8 mouse cellular contexts compared by ENCODE assay signal in the genomic region with DNA sequence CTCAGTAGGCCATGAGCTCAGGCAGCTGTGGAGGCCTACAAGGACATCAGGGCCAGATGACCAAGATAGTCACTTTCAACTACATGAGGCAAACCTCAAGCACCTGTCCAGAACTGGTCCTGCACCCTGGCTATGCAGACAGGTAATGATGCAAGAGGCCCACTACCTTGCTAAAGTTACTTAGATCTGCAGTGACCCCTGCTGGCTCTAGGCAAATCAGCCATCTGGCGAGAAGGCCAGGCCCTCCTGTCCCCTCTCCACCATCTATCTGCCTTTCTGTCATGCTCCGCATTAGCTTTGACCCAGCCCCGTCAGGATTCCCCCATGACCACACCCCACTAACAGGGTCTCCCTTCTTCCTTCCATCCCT. TPM values are rescaled to one million over a fixed set of nuclear protein-coding genes. Genes with fewer than 3 reads are reported as not detected.
DNase-seq lines count a peak whose midpoint lies in the region; ATAC-seq lines count a peak whose summit lies in the region.

No protein-coding gene starts in this region.

- H3K27me3 ChIP-seq in heart, embryonic 12.5 days (replicated peaks), result no peaks in the 10 kb centered on the region
- H3K27me3 ChIP-seq in intestine, embryonic 15.5 days (replicated peaks), result no peaks in the 10 kb centered on the region
- no peaks in the 10 kb centered on the region for H3K27me3 ChIP-seq in midbrain, embryonic 10.5 days (ENCODE audit: low read depth, poor library complexity, severe bottlenecking)

- no peak overlapping the region for H3K27ac ChIP-seq in heart, embryonic 12.5 days (ENCODE audit: poor library complexity, severe bottlenecking)
- H3K27ac ChIP-seq in intestine, embryonic 15.5 days, result no peak overlapping the region
- H3K27ac ChIP-seq in midbrain, embryonic 10.5 days (replicated peaks), result no peak overlapping the region

- no peak overlapping the region for H3K4me2 ChIP-seq in heart, embryonic 12.5 days
- no peak overlapping the region for H3K4me2 ChIP-seq in intestine, embryonic 15.5 days (replicated peaks)

- H3K4me1 ChIP-seq in heart, embryonic 12.5 days (replicated peaks), result peaks cover 13% of the 10 kb centered on the region
- H3K4me1 ChIP-seq in intestine, embryonic 15.5 days (replicated peaks), result peaks cover 27% of the 10 kb centered on the region
- H3K4me1 ChIP-seq in midbrain, embryonic 10.5 days, result peaks cover 5% of the 10 kb centered on the region; the same call in 1 of the 2 replicates

- no peaks in the 10 kb centered on the region for H3K9me3 ChIP-seq in heart, embryonic 12.5 days (replicated peaks)
- H3K9me3 ChIP-seq in intestine, embryonic 15.5 days, result no peaks in the 10 kb centered on the region
- peaks cover 2% of the 10 kb centered on the region; the same call in 1 of the 2 replicates for H3K9me3 ChIP-seq in midbrain, embryonic 10.5 days (replicated peaks)

- no peak overlapping the region for H3K4me3 ChIP-seq in heart, embryonic 12.5 days
- H3K4me3 ChIP-seq in intestine, embryonic 15.5 days (replicated peaks), result no peak overlapping the region
- H3K4me3 ChIP-seq in midbrain, embryonic 10.5 days, result no peak overlapping the region

- peak; percentile 34; the same call in 1 of the 2 replicates for ATAC-seq in heart, embryonic 12.5 days (ENCODE audit: insufficient number of reproducible peaks, low FRiP score)
- peak; percentile 32; the same call in 1 of the 2 replicates for ATAC-seq in intestine, embryonic 15.5 days

- no peak for DNase-seq in heart, adult 9 months (ENCODE audit: low spot score in 2 of 2)
- peak; percentile 64 for DNase-seq in ZHBTc4 (ENCODE audit: low read depth, low spot score)
- DNase-seq in lung, postnatal 10 days, result peak; percentile 78
- peak; percentile 61 for DNase-seq in testis, postnatal 10 days (ENCODE audit: low spot score)
- no peak for DNase-seq in layer of hippocampus, adult 8-10 months (ENCODE audit: low spot score in 2 of 2)
- DNase-seq in midbrain, embryonic 10.5 days (ENCODE audit: low spot score), result no peak

- H3K36me3 ChIP-seq in heart, embryonic 12.5 days, result no peaks in the 10 kb centered on the region
- H3K36me3 ChIP-seq in intestine, embryonic 15.5 days, result no peaks in the 10 kb centered on the region
- H3K36me3 ChIP-seq in midbrain, embryonic 10.5 days, result no peaks in the 10 kb centered on the region

- 37% methylated on average over 3 of the region's 3 CpGs for WGBS in heart, embryonic 12.5 days
- 61% methylated on average over 3 of the region's 3 CpGs for WGBS in intestine, embryonic 15.5 days
- WGBS in midbrain, embryonic 10.5 days, result 58% methylated on average over 3 of the region's 3 CpGs

- no peak overlapping the region for H3K9ac ChIP-seq in heart, embryonic 12.5 days
- H3K9ac ChIP-seq in intestine, embryonic 15.5 days, result no peak overlapping the region

RNA-seq across cellular contexts. Expression of a gene that starts 35.7 kb away (rescaled TPM):
- polyA plus RNA-seq in heart, embryonic 12.5 days (2016; fragmentation: Nextera tagmentation; extraction: Ambion mirVana), result 121 and 125 TPM in 2 replicates
- polyA plus RNA-seq in intestine, embryonic 15.5 days (2015; fragmentation: Nextera tagmentation; extraction: Ambion mirVana), result 153 and 158 TPM in 2 replicates
- 10 to 100 TPM; 87.2 to 94.3 (median 90.5) TPM for total RNA-seq in layer of hippocampus, adult 8-10 months (2022)
- 143 and 156 TPM in 2 replicates for polyA plus RNA-seq in midbrain, embryonic 10.5 days (2016; fragmentation: Nextera tagmentation; extraction: Ambion mirVana)

RNA-seq across cellular contexts. Expression of a gene that starts 42.9 kb away (rescaled TPM):
- polyA plus RNA-seq in heart, embryonic 12.5 days (2016; fragmentation: Nextera tagmentation; extraction: Ambion mirVana), result 6.5 and 6.9 TPM in 2 replicates
- polyA plus RNA-seq in intestine, embryonic 15.5 days (2015; fragmentation: Nextera tagmentation; extraction: Ambion mirVana), result 3.6 and 4.7 TPM in 2 replicates
- 100 to 1,000 TPM in 1 of 4 experiments, 10 to 100 TPM in 3; 63.6 to 104 (median 78.2) TPM for total RNA-seq in layer of hippocampus, adult 8-10 months (2022)
- polyA plus RNA-seq in midbrain, embryonic 10.5 days (2016; fragmentation: Nextera tagmentation; extraction: Ambion mirVana), result 2.1 and 2.3 TPM in 2 replicates

Comparison
In these comparisons a context has a peak if more than half of its experiments do, and no peak if none do; other contexts are left out.
1. DNase-seq: peak in ZHBTc4 (single experiment), lung, postnatal 10 days (single experiment) and testis, postnatal 10 days (single experiment); none in heart, adult 9 months (0 of 2), layer of hippocampus, adult 8-10 months (0 of 2) and midbrain, embryonic 10.5 days (single experiment).